Comparison of ENCODE assay signal across 8 mouse cellular contexts in genomic region chr13:113269777-113270776, GRCm38 (mm10). TPM values are rescaled to one million over a fixed set of nuclear protein-coding genes. Genes with fewer than 3 reads are reported as not detected.
DNase-seq lines count a peak whose midpoint lies in the region; ATAC-seq lines count a peak whose summit lies in the region.

No protein-coding gene starts in this region.

- no peaks in the 10 kb centered on the region for H3K9me3 ChIP-seq in embryonic facial prominence, embryonic 11.5 days (replicated peaks; ENCODE audit: control insufficient read depth, low read length)
- no peaks in the 10 kb centered on the region for H3K9me3 ChIP-seq in limb, embryonic 13.5 days
- no peaks in the 10 kb centered on the region for H3K9me3 ChIP-seq in stomach, embryonic 16.5 days (replicated peaks; ENCODE audit: control insufficient read depth, low read length)

- H3K4me3 ChIP-seq in embryonic facial prominence, embryonic 11.5 days (ENCODE audit: low read depth, low read length): no peak overlapping the region
- no peak overlapping the region for H3K4me3 ChIP-seq in limb, embryonic 13.5 days
- H3K4me3 ChIP-seq in stomach, embryonic 16.5 days (replicated peaks; ENCODE audit: low read length): no peak overlapping the region

- no peak overlapping the region for H3K9ac ChIP-seq in embryonic facial prominence, embryonic 11.5 days (replicated peaks; ENCODE audit: low read length)
- H3K9ac ChIP-seq in limb, embryonic 13.5 days: no peak overlapping the region
- no peak overlapping the region for H3K9ac ChIP-seq in stomach, embryonic 16.5 days (ENCODE audit: low read length)

- no peak overlapping the region for H3K27ac ChIP-seq in embryonic facial prominence, embryonic 11.5 days (replicated peaks; ENCODE audit: low read depth, low read length)
- peak overlapping the region; percentile 33; the same call in 1 of the 2 replicates for H3K27ac ChIP-seq in limb, embryonic 13.5 days
- H3K27ac ChIP-seq in stomach, embryonic 16.5 days (ENCODE audit: low read length): no peak overlapping the region

- peak; percentile 74 for DNase-seq in 416B (ENCODE audit: low read depth)
- DNase-seq in adrenal gland, postnatal 14 days: peak; percentile 87
- DNase-seq in embryonic facial prominence, embryonic 11.5 days (ENCODE audit: low spot score): peak; percentile 89
- DNase-seq in heart, adult 8-10 months (ENCODE audit: low spot score): peak; percentile 70
- DNase-seq in kidney, adult 9 months: peak; percentile 81
- peak; percentile 54 for DNase-seq in natural killer cell, adult 2 months (ENCODE audit: low spot score in 2 of 2)

- peak; percentile 46; the same call in 1 of the 2 replicates for ATAC-seq in embryonic facial prominence, embryonic 11.5 days (replicated peaks; ENCODE audit: insufficient number of reproducible peaks, low FRiP score, low TSS enrichment, low read depth)
- peak; percentile 87 for ATAC-seq in limb, embryonic 13.5 days (ENCODE audit: low FRiP score, low read depth)
- ATAC-seq in stomach, embryonic 16.5 days (ENCODE audit: insufficient read depth, low FRiP score): peak; percentile 74

- no peaks in the 10 kb centered on the region for H3K27me3 ChIP-seq in embryonic facial prominence, embryonic 11.5 days (ENCODE audit: control insufficient read depth, insufficient read depth, low read length)
- H3K27me3 ChIP-seq in limb, embryonic 13.5 days: no peaks in the 10 kb centered on the region
- no peaks in the 10 kb centered on the region for H3K27me3 ChIP-seq in stomach, embryonic 16.5 days (ENCODE audit: control insufficient read depth, insufficient read depth, low read length)

- 47% methylated on average over 18 of the region's 18 CpGs for WGBS in embryonic facial prominence, embryonic 11.5 days
- WGBS in limb, embryonic 13.5 days: 51% methylated on average over 18 of the region's 18 CpGs
- WGBS in stomach, embryonic 16.5 days: 58% methylated on average over 18 of the region's 18 CpGs

- H3K4me1 ChIP-seq in embryonic facial prominence, embryonic 11.5 days (ENCODE audit: control insufficient read depth, insufficient read depth, low read length): no peaks in the 10 kb centered on the region
- H3K4me1 ChIP-seq in limb, embryonic 13.5 days: peaks cover 5% of the 10 kb centered on the region; the same call in 1 of the 2 replicates
- H3K4me1 ChIP-seq in stomach, embryonic 16.5 days (ENCODE audit: control insufficient read depth, insufficient read depth, low read length): no peaks in the 10 kb centered on the region

- no peaks in the 10 kb centered on the region for H3K36me3 ChIP-seq in embryonic facial prominence, embryonic 11.5 days (replicated peaks; ENCODE audit: control insufficient read depth, insufficient read depth, low read depth, low read length)
- H3K36me3 ChIP-seq in limb, embryonic 13.5 days: no peaks in the 10 kb centered on the region
- H3K36me3 ChIP-seq in stomach, embryonic 16.5 days (ENCODE audit: control insufficient read depth, insufficient read depth, low read length): no peaks in the 10 kb centered on the region

- no peak overlapping the region for H3K4me2 ChIP-seq in embryonic facial prominence, embryonic 11.5 days (ENCODE audit: low read depth, low read length)
- no peak overlapping the region for H3K4me2 ChIP-seq in limb, embryonic 13.5 days (replicated peaks)
- H3K4me2 ChIP-seq in stomach, embryonic 16.5 days (ENCODE audit: low read depth, low read length): no peak overlapping the region

RNA-seq across cellular contexts. Expression of gene BC067074, which starts 22.9 kb away (rescaled TPM):
- total RNA-seq in adrenal gland, postnatal 14 days (2021): 1.4 and 1.6 TPM in 2 replicates
- 4.9 and 5.0 TPM in 2 replicates for polyA plus RNA-seq in embryonic facial prominence, embryonic 11.5 days (2014; fragmentation: Nextera tagmentation; extraction: Ambion mirVana)
- total RNA-seq in heart, adult 8-10 months (2022): 1 to 10 TPM; 2.8 to 4.1 (median 3.2) TPM
- 9.5 and 10.2 TPM in 2 replicates for polyA plus RNA-seq in limb, embryonic 13.5 days (2015; fragmentation: Nextera tagmentation; extraction: Ambion mirVana)
- polyA plus RNA-seq in stomach, embryonic 16.5 days (2015; fragmentation: Nextera tagmentation; extraction: Ambion mirVana): 3.2 and 3.9 TPM in 2 replicates

RNA-seq across cellular contexts. Expression of gene Gzmk, which starts 44.4 kb away (rescaled TPM):
- not detected in 2 replicates for total RNA-seq in adrenal gland, postnatal 14 days (2021)
- not detected in 2 replicates for polyA plus RNA-seq in embryonic facial prominence, embryonic 11.5 days (2014; fragmentation: Nextera tagmentation; extraction: Ambion mirVana)
- total RNA-seq in heart, adult 8-10 months (2022): not detected
- polyA plus RNA-seq in limb, embryonic 13.5 days (2015; fragmentation: Nextera tagmentation; extraction: Ambion mirVana): not detected in 2 replicates
- not detected in 2 replicates for polyA plus RNA-seq in stomach, embryonic 16.5 days (2015; fragmentation: Nextera tagmentation; extraction: Ambion mirVana)
